Mouse (Mus musculus) neural tube, embryonic 15.5 days (tissue): Measurements from ENCODE around the gene Mbtps2. TPM values are rescaled to one million over a fixed set of nuclear protein-coding genes. Genes with fewer than 3 reads are reported as not detected.

Experiments used
- ATAC-seq: fragments of 200-750 bp; cut with Nextera tagmentation; 2 replicates; pipeline ENCODE4 v1.8.0; 2017; ENCODE audit warnings: mild to moderate bottlenecking, moderate TSS enrichment, moderate library complexity; ENCODE audit not compliant: low FRiP score
- H3K27ac ChIP-seq: fragments of 300-500 bp; sonication (generic); replicated peaks from 2 replicates; pipeline ENCODE4 v1.5.1; 2015; ENCODE audit warnings: mild to moderate bottlenecking, inconsistent platforms
- H3K27me3 ChIP-seq: fragments of 300-500 bp; sonication (generic); replicated peaks from 2 replicates; pipeline ENCODE4 v1.6.1; 2015; ENCODE audit warnings: inconsistent platforms
- H3K36me3 ChIP-seq: fragments of 300-500 bp; sonication (generic); 2 replicates; pipeline ENCODE4 v1.6.1; 2015; ENCODE audit warnings: inconsistent platforms
- H3K4me1 ChIP-seq: fragments of 300-500 bp; sonication (generic); 2 replicates; pipeline ENCODE4 v1.6.1; 2015; ENCODE audit warnings: inconsistent platforms
- H3K4me2 ChIP-seq: fragments of 300-500 bp; sonication (generic); 2 replicates; pipeline ENCODE4 v1.6.1; 2015; ENCODE audit warnings: inconsistent platforms, mild to moderate bottlenecking, moderate library complexity
- H3K4me3 ChIP-seq: fragments of 300-500 bp; sonication (generic); replicated peaks from 2 replicates; pipeline ENCODE4 v1.5.1; 2015; ENCODE audit warnings: mild to moderate bottlenecking, inconsistent platforms
- H3K9ac ChIP-seq: fragments of 300-500 bp; sonication (generic); replicated peaks from 2 replicates; pipeline ENCODE4 v1.6.1; 2015; ENCODE audit warnings: mild to moderate bottlenecking, inconsistent platforms
- H3K9me3 ChIP-seq: fragments of 300-500 bp; sonication (generic); replicated peaks from 2 replicates; pipeline ENCODE4 v1.6.1; 2016; ENCODE audit warnings: inconsistent platforms
- WGBS: fragments of 180-500 bp; shearing (Covaris S2); methylation state at CpG from one replicate; pipeline ENCODE4 v1.1.7; 2015; ENCODE audit warnings: mixed read lengths; 5-methylcytosine and 5-hydroxymethylcytosine counted together
- polyA plus RNA-seq: library from polyadenylated mRNA; unstranded; fragments of >200 nt; fragmentation: Nextera tagmentation; extraction: Ambion mirVana; gene quantifications from 2 replicates; pipeline ENCODE4 v1.2.1, GENCODE M21; 2015

Mbtps2 gene
- 29.9 and 30.3 TPM in 2 replicates for polyA plus RNA-seq

GRCm38 (mm10) chrX:157598186-157598996 is at the start of gene Mbtps2:
Gene Mbtps2, minus strand, starts transcription at chrX:157598715.
- WGBS: 13% methylated on average over 56 of the region's 74 CpGs
- Histone ChIP-seq H3K9ac (peak within 1 kb of the TSS; percentile 72), H3K27ac (peak within 1 kb of the TSS; percentile 91), H3K4me1 (peaks cover 10% of the 10 kb centered on the region; the same call in 1 of the 2 replicates), H3K36me3 (no peaks in the 10 kb centered on the region), H3K4me2 (peak within 1 kb of the TSS; percentile 53), H3K9me3 (no peaks in the 10 kb centered on the region), H3K27me3 (no peaks in the 10 kb centered on the region), H3K4me3 (peak within 1 kb of the TSS; percentile 56)
- peak; percentile 88 for ATAC-seq

GRCm38 (mm10) chrX:157646399-157646798 is 47.9 kb upstream of the Mbtps2 start:
- Histone ChIP-seq H3K9me3 (no peaks in the 10 kb centered on the region), H3K36me3 (no peaks in the 10 kb centered on the region), H3K9ac (no peak overlapping the region), H3K27ac (no peak overlapping the region), H3K27me3 (no peaks in the 10 kb centered on the region), H3K4me2 (no peak overlapping the region), H3K4me3 (no peak overlapping the region), H3K4me1 (no peaks in the 10 kb centered on the region)
- no peak for ATAC-seq
- WGBS: 71% methylated on average over 1 of the region's 1 CpGs

GRCm38 (mm10) chrX:157644700-157645099 is 46.2 kb upstream of the Mbtps2 start:
- Histone ChIP-seq H3K4me1 (no peaks in the 10 kb centered on the region), H3K4me2 (no peak overlapping the region), H3K27ac (no peak overlapping the region), H3K4me3 (no peak overlapping the region), H3K27me3 (no peaks in the 10 kb centered on the region), H3K9me3 (no peaks in the 10 kb centered on the region), H3K9ac (no peak overlapping the region), H3K36me3 (no peaks in the 10 kb centered on the region)
- WGBS: 73% methylated on average over 4 of the region's 4 CpGs
- no peak for ATAC-seq

- Histone ChIP-seq H3K36me3 (no peaks in the 10 kb centered on the region), H3K4me3 (no peak overlapping the region), H3K9ac (no peak overlapping the region), H3K9me3 (no peaks in the 10 kb centered on the region), H3K4me1 (no peaks in the 10 kb centered on the region), H3K4me2 (no peak overlapping the region), H3K27me3 (no peaks in the 10 kb centered on the region), H3K27ac (no peak overlapping the region)
- 20% methylated on average over 3 of the region's 3 CpGs for WGBS
- ATAC-seq: no peak; the same call in 1 of the 2 replicates
These were observed 45.8 kb upstream of the Mbtps2 start for GRCm38 (mm10) chrX:157644300-157644699.

GRCm38 (mm10) chrX:157642856-157643255 is 44.3 kb upstream of the Mbtps2 start:
- no peaks in the 10 kb centered on the region for H3K27me3 ChIP-seq
- H3K27ac ChIP-seq: no peak overlapping the region
- no peak overlapping the region for H3K4me3 ChIP-seq
- H3K9me3 ChIP-seq: no peaks in the 10 kb centered on the region
- 87% methylated on average over 5 of the region's 5 CpGs for WGBS
- no peak overlapping the region for H3K9ac ChIP-seq
- no peak overlapping the region for H3K4me2 ChIP-seq
- H3K4me1 ChIP-seq: no peaks in the 10 kb centered on the region
- no peak for ATAC-seq
- no peaks in the 10 kb centered on the region for H3K36me3 ChIP-seq

- 90% methylated on average over 1 of the region's 1 CpGs for WGBS
These were observed 38.7 kb upstream of the Mbtps2 start for GRCm38 (mm10) chrX:157637253-157637652.

GRCm38 (mm10) chrX:157633676-157634414 is 35.3 kb upstream of the Mbtps2 start:
- H3K9me3 ChIP-seq: no peaks in the 10 kb centered on the region
- 44% methylated on average over 3 of the region's 3 CpGs for WGBS
- H3K9ac ChIP-seq: no peak overlapping the region
- H3K4me3 ChIP-seq: no peak overlapping the region
- H3K27me3 ChIP-seq: no peaks in the 10 kb centered on the region
- H3K4me1 ChIP-seq: no peaks in the 10 kb centered on the region
- ATAC-seq: no peak
- H3K27ac ChIP-seq: no peak overlapping the region
- H3K36me3 ChIP-seq: no peaks in the 10 kb centered on the region
- no peak overlapping the region for H3K4me2 ChIP-seq

More at GRCm38 (mm10) chrX:157637253-157637652, 38.7 kb upstream of the Mbtps2 start:
- Histone ChIP-seq H3K27ac (no peak overlapping the region), H3K4me3 (no peak overlapping the region), H3K4me1 (no peaks in the 10 kb centered on the region), H3K9me3 (no peaks in the 10 kb centered on the region), H3K9ac (no peak overlapping the region), H3K27me3 (no peaks in the 10 kb centered on the region), H3K4me2 (no peak overlapping the region), H3K36me3 (no peaks in the 10 kb centered on the region)
- ATAC-seq: no peak

- no peak for ATAC-seq
- Histone ChIP-seq H3K36me3 (no peaks in the 10 kb centered on the region), H3K4me3 (no peak overlapping the region), H3K9ac (no peak overlapping the region), H3K4me1 (no peaks in the 10 kb centered on the region), H3K27ac (no peak overlapping the region), H3K9me3 (no peaks in the 10 kb centered on the region), H3K4me2 (no peak overlapping the region), H3K27me3 (no peaks in the 10 kb centered on the region)
- 74% methylated on average over 4 of the region's 4 CpGs for WGBS
These were observed 31.8 kb upstream of the Mbtps2 start for GRCm38 (mm10) chrX:157630341-157630740.

GRCm38 (mm10) chrX:157612894-157613293 is 14.4 kb upstream of the Mbtps2 start:
- Histone ChIP-seq H3K4me2 (peak overlapping the region; percentile 45), H3K9ac (no peak overlapping the region), H3K27me3 (no peaks in the 10 kb centered on the region), H3K36me3 (no peaks in the 10 kb centered on the region), H3K4me1 (no peaks in the 10 kb centered on the region), H3K9me3 (no peaks in the 10 kb centered on the region), H3K27ac (no peak overlapping the region), H3K4me3 (peak overlapping the region; percentile 9)
- ATAC-seq: no peak
- WGBS: 20% methylated on average over 32 of the region's 32 CpGs

- H3K27ac ChIP-seq: no peak overlapping the region
- no peaks in the 10 kb centered on the region for H3K36me3 ChIP-seq
- WGBS: 13% methylated on average over 3 of the region's 3 CpGs
These were observed 2.9 kb upstream of the Mbtps2 start for GRCm38 (mm10) chrX:157601450-157601849.

GRCm38 (mm10) chrX:157597585-157598185 is 830 bp downstream of the Mbtps2 start:
- H3K27me3 ChIP-seq: no peaks in the 10 kb centered on the region
- H3K4me1 ChIP-seq: peaks cover 10% of the 10 kb centered on the region; the same call in 1 of the 2 replicates
- peak overlapping the region; percentile 91 for H3K27ac ChIP-seq
- peak overlapping the region; percentile 72 for H3K9ac ChIP-seq
- no peaks in the 10 kb centered on the region for H3K9me3 ChIP-seq
- 21% methylated on average over 17 of the region's 17 CpGs for WGBS
- H3K4me2 ChIP-seq: peak overlapping the region; percentile 53
- H3K4me3 ChIP-seq: peak overlapping the region; percentile 56
- ATAC-seq: peak; percentile 8; the same call in 1 of the 2 replicates
- no peaks in the 10 kb centered on the region for H3K36me3 ChIP-seq

More at GRCm38 (mm10) chrX:157601450-157601849, 2.9 kb upstream of the Mbtps2 start:
- no peak overlapping the region for H3K4me2 ChIP-seq
- H3K4me1 ChIP-seq: peaks cover 8% of the 10 kb centered on the region; the same call in 1 of the 2 replicates
- no peak overlapping the region for H3K4me3 ChIP-seq
- H3K27me3 ChIP-seq: no peaks in the 10 kb centered on the region
- H3K9ac ChIP-seq: no peak overlapping the region
- no peak for ATAC-seq
- no peaks in the 10 kb centered on the region for H3K9me3 ChIP-seq
